Comparison of ENCODE assay signal across 8 mouse cellular contexts in genomic region chr3:95904568-95904967, GRCm38 (mm10). TPM values are rescaled to one million over a fixed set of nuclear protein-coding genes. Genes with fewer than 3 reads are reported as not detected.
DNase-seq lines count a peak whose midpoint lies in the region; ATAC-seq and TF ChIP-seq lines count a peak whose summit lies in the region.

TSS of gene Car14 (minus strand) at chr3:95904691.

- H3K36me3 ChIP-seq in embryonic facial prominence, embryonic 15.5 days = no peaks in the 10 kb centered on the region
- no peaks in the 10 kb centered on the region for H3K36me3 ChIP-seq in heart, embryonic 15.5 days

- ATAC-seq in embryonic facial prominence, embryonic 15.5 days (ENCODE audit: insufficient number of reproducible peaks, low FRiP score, low TSS enrichment, low read depth) = peak; percentile 26; the same call in 1 of the 2 replicates
- no peak; the same call in 1 of the 2 replicates for ATAC-seq in heart, embryonic 15.5 days (replicated peaks; ENCODE audit: insufficient number of reproducible peaks, insufficient read depth, low FRiP score, low read depth)
- ATAC-seq in granulocyte monocyte progenitor cell, adult 5-6 weeks (replicated peaks; ENCODE audit: poor library complexity, severe bottlenecking) = no peak

- peak within 1 kb of the TSS; percentile 21; the same call in 1 of the 2 replicates for H3K9ac ChIP-seq in embryonic facial prominence, embryonic 15.5 days
- peak within 1 kb of the TSS; percentile 56 for H3K9ac ChIP-seq in heart, embryonic 15.5 days

- TF ChIP-seq CTCF in layer of hippocampus, adult 2 months (conservative IDR thresholded peaks at IDR 0.05) = no peak

- WGBS in embryonic facial prominence, embryonic 15.5 days = under 1% methylated on average over 15 of the region's 15 CpGs
- under 1% methylated on average over 15 of the region's 15 CpGs for WGBS in heart, embryonic 15.5 days

- DNase-seq in layer of hippocampus, adult 2 months (ENCODE audit: low spot score in 2 of 2) = no peak
- no peak for DNase-seq in layer of hippocampus, adult 9-10 months (ENCODE audit: low spot score)
- peak; percentile 45 for DNase-seq in kidney, postnatal 14 days
- peak; percentile 76 for DNase-seq in neural tube, embryonic 10.5 days (ENCODE audit: extremely low spot score, low spot score)
- DNase-seq in cerebellum, adult 9-11 months = no peak

- H3K4me2 ChIP-seq in embryonic facial prominence, embryonic 15.5 days (replicated peaks) = peak within 1 kb of the TSS; percentile 73
- H3K4me2 ChIP-seq in heart, embryonic 15.5 days = peak within 1 kb of the TSS; percentile 77

- H3K9me3 ChIP-seq in embryonic facial prominence, embryonic 15.5 days (replicated peaks) = no peaks in the 10 kb centered on the region
- H3K9me3 ChIP-seq in heart, embryonic 15.5 days (replicated peaks) = no peaks in the 10 kb centered on the region

- H3K4me1 ChIP-seq in embryonic facial prominence, embryonic 15.5 days = peaks cover 40% of the 10 kb centered on the region
- H3K4me1 ChIP-seq in heart, embryonic 15.5 days (replicated peaks) = peaks cover 43% of the 10 kb centered on the region

- peak within 1 kb of the TSS; percentile 86 for H3K27ac ChIP-seq in layer of hippocampus, adult 2 months
- H3K27ac ChIP-seq in embryonic facial prominence, embryonic 15.5 days (replicated peaks) = no peak within 1 kb of the TSS
- H3K27ac ChIP-seq in heart, embryonic 15.5 days = peak within 1 kb of the TSS; percentile 87

- peak within 1 kb of the TSS; percentile 47 for H3K4me3 ChIP-seq in layer of hippocampus, adult 2 months
- peak within 1 kb of the TSS; percentile 36 for H3K4me3 ChIP-seq in embryonic facial prominence, embryonic 15.5 days (replicated peaks)
- H3K4me3 ChIP-seq in heart, embryonic 15.5 days = peak within 1 kb of the TSS; percentile 47

- H3K27me3 ChIP-seq in embryonic facial prominence, embryonic 15.5 days = peaks cover 23% of the 10 kb centered on the region; the same call in 1 of the 2 replicates
- no peaks in the 10 kb centered on the region for H3K27me3 ChIP-seq in heart, embryonic 15.5 days

RNA-seq across cellular contexts. Expression of gene Car14, which starts in this region (rescaled TPM):
- 1 to 10 TPM; 6.9 to 9.9 TPM for total RNA-seq in layer of hippocampus, adult 2 months (2021)
- 1.6 and 2.0 TPM in 2 replicates for polyA plus RNA-seq in embryonic facial prominence, embryonic 15.5 days (2015; fragmentation: Nextera tagmentation; extraction: Ambion mirVana)
- polyA plus RNA-seq in heart, embryonic 15.5 days (2015; fragmentation: Nextera tagmentation; extraction: Ambion mirVana) = 46.9 and 55.7 TPM in 2 replicates
- total RNA-seq in granulocyte monocyte progenitor cell, adult 5-6 weeks (2014; fragmentation: Nextera tagmentation) = not detected in 2 replicates
- not detected in 2 replicates for total RNA-seq in granulocyte monocyte progenitor cell, adult 5-6 weeks (2017)

Comparison
In these comparisons a context has a peak if more than half of its experiments do, and no peak if none do; other contexts are left out.
1. RNA of gene Car14 (total RNA-seq): 6.9 to 9.9 TPM in layer of hippocampus, adult 2 months; not detected in granulocyte monocyte progenitor cell, adult 5-6 weeks; every median in the first group is over 4 times any median in the second.
2. RNA of gene Car14 (polyA plus RNA-seq): 46.9 to 55.7 TPM in heart, embryonic 15.5 days; 1.6 to 2.0 TPM in embryonic facial prominence, embryonic 15.5 days; every median in the first group is over 10 times any median in the second.
3. DNase-seq: peak in kidney, postnatal 14 days (single experiment) and neural tube, embryonic 10.5 days (single experiment); none in layer of hippocampus, adult 2 months (0 of 2), layer of hippocampus, adult 9-10 months (single experiment) and cerebellum, adult 9-11 months (single experiment).
4. Peak in every context shown above with its lines, with median percentiles within 50 percentile points of each other: H3K4me3 ChIP-seq.